ENCODE assay signal across 7 mouse cellular contexts in genomic region chr15:28051104-28051625, GRCm38 (mm10). TPM values are rescaled to one million over a fixed set of nuclear protein-coding genes. Genes with fewer than 3 reads are reported as not detected.
A peak's percentile ranks its signal among the peaks of the same experiment; 100 is the strongest.
DNase-seq lines count a peak whose midpoint lies in the region; ATAC-seq and TF ChIP-seq lines count a peak whose summit lies in the region.

No protein-coding gene starts in this region.

- no peaks in the 10 kb centered on the region; the same call in 1 of the 2 replicates for H3K27me3 ChIP-seq in ES-Bruce4 (ENCODE audit: control insufficient read depth, insufficient read depth, low read length, poor library complexity, severe bottlenecking)
- no peaks in the 10 kb centered on the region for H3K27me3 ChIP-seq in forebrain, embryonic 15.5 days
- no peaks in the 10 kb centered on the region for H3K27me3 ChIP-seq in neural tube, embryonic 12.5 days (replicated peaks)

- WGBS in forebrain, embryonic 15.5 days = 4% methylated on average over 18 of the region's 18 CpGs
- WGBS in neural tube, embryonic 12.5 days = 11% methylated on average over 18 of the region's 18 CpGs

- DNase-seq in Muller cell, postnatal 12 days (ENCODE audit: inconsistent ontology term) = peak; percentile 91
- peak; percentile 59 to 69 for DNase-seq in heart, postnatal 14 days
- DNase-seq in layer of hippocampus, postnatal 10 days (ENCODE audit: low spot score in 2 of 2) = peak; percentile 64 to 67
- DNase-seq in MN1 (ENCODE audit: low spot score) = no peak

- no peaks in the 10 kb centered on the region for H3K4me1 ChIP-seq in ES-Bruce4 (ENCODE audit: control insufficient read depth, insufficient read depth, low read length)
- peaks cover 7% of the 10 kb centered on the region for H3K4me1 ChIP-seq in forebrain, embryonic 15.5 days
- peaks cover 8% of the 10 kb centered on the region for H3K4me1 ChIP-seq in neural tube, embryonic 12.5 days

- TF ChIP-seq POLR2A in ES-Bruce4 (IDR thresholded peaks at IDR 0.05; ENCODE audit: insufficient read depth, low read length) = no peak

- peak; percentile 89 for ATAC-seq in forebrain, embryonic 15.5 days (replicated peaks)
- peak; percentile 62 for ATAC-seq in neural tube, embryonic 12.5 days (ENCODE audit: low FRiP score, low read depth)

- intact Hi-C loops in heart, postnatal 14 days (cut with DNase I) = no loop called here

- peak overlapping the region; percentile 25; the same call in 1 of the 2 replicates for H3K4me3 ChIP-seq in ES-Bruce4 (ENCODE audit: low read depth, low read length)
- 0 out of 2 replicates have a peak overlapping the region, but pooled peaks have one; percentile 2 for H3K4me3 ChIP-seq in forebrain, embryonic 15.5 days
- peak overlapping the region; percentile 7; the same call in 1 of the 2 replicates for H3K4me3 ChIP-seq in neural tube, embryonic 12.5 days

- TF ChIP-seq EP300 in ES-Bruce4 (IDR thresholded peaks at IDR 0.05; ENCODE audit: insufficient read depth, low read depth, low read length) = peak; percentile 67; the same call in 1 of the 2 replicates

- no peak overlapping the region for H3K9ac ChIP-seq in ES-Bruce4 (ENCODE audit: low read depth, poor library complexity, severe bottlenecking)
- H3K9ac ChIP-seq in forebrain, embryonic 15.5 days (replicated peaks) = no peak overlapping the region
- H3K9ac ChIP-seq in neural tube, embryonic 12.5 days = peak overlapping the region; percentile 30; the same call in 1 of the 2 replicates

- peak overlapping the region; percentile 24 for H3K4me2 ChIP-seq in forebrain, embryonic 15.5 days (replicated peaks)
- peak overlapping the region; percentile 49 for H3K4me2 ChIP-seq in neural tube, embryonic 12.5 days (replicated peaks)

- no peaks in the 10 kb centered on the region; the same call in 1 of the 2 replicates for H3K9me3 ChIP-seq in ES-Bruce4 (replicated peaks; ENCODE audit: control insufficient read depth, insufficient read depth, low read length, poor library complexity, severe bottlenecking)
- no peaks in the 10 kb centered on the region for H3K9me3 ChIP-seq in forebrain, embryonic 15.5 days
- H3K9me3 ChIP-seq in neural tube, embryonic 12.5 days = no peaks in the 10 kb centered on the region

- no peak for TF ChIP-seq CTCF in ES-Bruce4 (IDR thresholded peaks at IDR 0.05; ENCODE audit: low read depth, low read length)

- no peak overlapping the region for H3K27ac ChIP-seq in ES-Bruce4 (ENCODE audit: insufficient read depth, low read length)
- H3K27ac ChIP-seq in forebrain, embryonic 15.5 days (replicated peaks) = peak overlapping the region; percentile 5; the same call in 1 of the 2 replicates
- H3K27ac ChIP-seq in neural tube, embryonic 12.5 days = no peak overlapping the region

- no peaks in the 10 kb centered on the region for H3K36me3 ChIP-seq in ES-Bruce4 (ENCODE audit: control insufficient read depth, insufficient read depth, low read length, poor library complexity, severe bottlenecking)
- H3K36me3 ChIP-seq in forebrain, embryonic 15.5 days = no peaks in the 10 kb centered on the region
- no peaks in the 10 kb centered on the region for H3K36me3 ChIP-seq in neural tube, embryonic 12.5 days

RNA-seq across cellular contexts. Expression of gene Trio, which starts 25.5 kb away (rescaled TPM):
- polyA plus RNA-seq in ES-Bruce4 (2011; ENCODE audit: insufficient read depth, insufficient read length, low read depth, missing spikeins) = 52.5 and 62.2 TPM in 2 replicates
- 43.8 and 44.7 TPM in 2 replicates for polyA plus RNA-seq in forebrain, embryonic 15.5 days (2015; fragmentation: Nextera tagmentation; extraction: Ambion mirVana)
- 10 to 100 TPM; 59.0 to 60.3 TPM for total RNA-seq in heart, postnatal 14 days (2021)
- total RNA-seq in layer of hippocampus, postnatal 10 days (2021) = 100 to 1,000 TPM; 206 to 216 TPM
- polyA plus RNA-seq in neural tube, embryonic 12.5 days (2016; fragmentation: Nextera tagmentation; extraction: Ambion mirVana) = 38.1 and 38.6 TPM in 2 replicates
